ENCODE assay signal across 17 mouse cellular contexts in genomic region chr5:73938450-73938849, GRCm38 (mm10).
DNase-seq lines count a peak whose midpoint lies in the region; ATAC-seq and TF ChIP-seq lines count a peak whose summit lies in the region.
"Had no signal": no experiment of that assay in that cellular context is flagged by ENCODE, and none has a peak within 500 bp of the region (broad histone marks: within the 10 kb centered on the region; RNA-seq: fewer than 3 reads in every experiment).

No protein-coding gene starts in this region.

- H3K4me2 ChIP-seq in embryonic facial prominence, embryonic 11.5 days (ENCODE audit: low read depth, low read length), result no peak overlapping the region
- H3K4me2 ChIP-seq in liver, embryonic 11.5 days, result no peak overlapping the region
- H3K4me2 ChIP-seq: embryonic facial prominence, embryonic 13.5 days; forebrain, embryonic 12.5 days; intestine, embryonic 15.5 days; liver, embryonic 13.5 days; midbrain, embryonic 15.5 days had no signal

- intact Hi-C loops in gastrocnemius, adult 2 months (cut with DNase I), result no loop called here

- peak; percentile 29 for TF ChIP-seq CTCF in gastrocnemius, adult 2 months (IDR thresholded peaks at IDR 0.05)
- peak; percentile 63 for TF ChIP-seq CTCF in layer of hippocampus, adult 2 months (conservative IDR thresholded peaks at IDR 0.05)

- H3K9me3 ChIP-seq in embryonic facial prominence, embryonic 11.5 days (replicated peaks; ENCODE audit: control insufficient read depth, low read length), result no peaks in the 10 kb centered on the region
- no peaks in the 10 kb centered on the region for H3K9me3 ChIP-seq in liver, embryonic 11.5 days (ENCODE audit: control insufficient read depth, low read length)
- H3K9me3 ChIP-seq: embryonic facial prominence, embryonic 13.5 days; forebrain, embryonic 12.5 days; G1E; heart, embryonic 10.5 days; hindbrain, embryonic 10.5 days; intestine, embryonic 15.5 days; liver, embryonic 13.5 days; midbrain, embryonic 15.5 days had no signal

- no peak for DNase-seq in gastrocnemius, adult 2 months
- DNase-seq in gastrocnemius, postnatal 4 days (ENCODE audit: low spot score in 2 of 2), result no peak
- DNase-seq in layer of hippocampus, adult 2 months (ENCODE audit: low spot score in 2 of 2), result no peak
- no peak for DNase-seq in layer of hippocampus, adult 18-20 months (ENCODE audit: low spot score in 2 of 2)
- DNase-seq in ZHBTc4 (ENCODE audit: low read depth, low spot score), result peak; percentile 41
- peak; percentile 52 for DNase-seq in embryonic facial prominence, embryonic 11.5 days (ENCODE audit: low spot score)
- no peak for DNase-seq in liver, embryonic 11.5 days (ENCODE audit: low spot score)
- DNase-seq: layer of hippocampus, adult 9-11 months; liver, embryonic 13.5 days had no signal

- H3K27me3 ChIP-seq in embryonic facial prominence, embryonic 11.5 days (ENCODE audit: control insufficient read depth, insufficient read depth, low read length), result no peaks in the 10 kb centered on the region
- no peaks in the 10 kb centered on the region for H3K27me3 ChIP-seq in liver, embryonic 11.5 days (replicated peaks; ENCODE audit: control insufficient read depth, insufficient read depth, low read length)
- H3K27me3 ChIP-seq: embryonic facial prominence, embryonic 13.5 days; forebrain, embryonic 12.5 days; intestine, embryonic 15.5 days; liver, embryonic 13.5 days; midbrain, embryonic 15.5 days had no signal

- 33% methylated on average over 4 of the region's 4 CpGs for WGBS in embryonic facial prominence, embryonic 11.5 days
- 53% methylated on average over 4 of the region's 4 CpGs for WGBS in liver, embryonic 11.5 days

- no peak overlapping the region for H3K9ac ChIP-seq in embryonic facial prominence, embryonic 11.5 days (replicated peaks; ENCODE audit: low read length)
- no peak overlapping the region for H3K9ac ChIP-seq in liver, embryonic 11.5 days (ENCODE audit: low read depth, low read length)
- H3K9ac ChIP-seq: embryonic facial prominence, embryonic 13.5 days; forebrain, embryonic 12.5 days; intestine, embryonic 15.5 days; liver, embryonic 13.5 days; midbrain, embryonic 15.5 days had no signal

- H3K36me3 ChIP-seq in embryonic facial prominence, embryonic 11.5 days (replicated peaks; ENCODE audit: control insufficient read depth, insufficient read depth, low read depth, low read length), result no peaks in the 10 kb centered on the region
- H3K36me3 ChIP-seq in liver, embryonic 11.5 days (ENCODE audit: control insufficient read depth, insufficient read depth, low read length), result no peaks in the 10 kb centered on the region
- H3K36me3 ChIP-seq: embryonic facial prominence, embryonic 13.5 days; forebrain, embryonic 12.5 days; G1E; heart, embryonic 10.5 days; hindbrain, embryonic 10.5 days; intestine, embryonic 15.5 days; liver, embryonic 13.5 days; midbrain, embryonic 15.5 days had no signal

- H3K4me3 ChIP-seq in gastrocnemius, adult 2 months, result no peak overlapping the region
- no peak overlapping the region for H3K4me3 ChIP-seq in layer of hippocampus, adult 2 months
- no peak overlapping the region for H3K4me3 ChIP-seq in embryonic facial prominence, embryonic 11.5 days (ENCODE audit: low read depth, low read length)
- H3K4me3 ChIP-seq in liver, embryonic 11.5 days (ENCODE audit: low read depth, low read length), result no peak overlapping the region
- H3K4me3 ChIP-seq: embryonic facial prominence, embryonic 13.5 days; forebrain, embryonic 12.5 days; heart, embryonic 10.5 days; hindbrain, embryonic 10.5 days; intestine, embryonic 15.5 days; liver, embryonic 13.5 days; midbrain, embryonic 15.5 days had no signal

- ATAC-seq in embryonic facial prominence, embryonic 11.5 days (replicated peaks; ENCODE audit: insufficient number of reproducible peaks, low FRiP score, low TSS enrichment, low read depth), result no peak
- no peak for ATAC-seq in megakaryocyte progenitor cell, adult 5-6 weeks (replicated peaks; ENCODE audit: poor library complexity)
- no peak for ATAC-seq in liver, embryonic 11.5 days (replicated peaks; ENCODE audit: low FRiP score)
- ATAC-seq: intestine, embryonic 15.5 days; midbrain, embryonic 15.5 days had no signal

- no peaks in the 10 kb centered on the region for H3K4me1 ChIP-seq in embryonic facial prominence, embryonic 11.5 days (ENCODE audit: control insufficient read depth, insufficient read depth, low read length)
- H3K4me1 ChIP-seq in liver, embryonic 11.5 days (replicated peaks; ENCODE audit: control insufficient read depth, insufficient read depth, low read length), result no peaks in the 10 kb centered on the region
- H3K4me1 ChIP-seq: embryonic facial prominence, embryonic 13.5 days; heart, embryonic 10.5 days; intestine, embryonic 15.5 days; liver, embryonic 13.5 days had no signal

- H3K27ac ChIP-seq in gastrocnemius, adult 2 months, result no peak overlapping the region
- no peak overlapping the region for H3K27ac ChIP-seq in layer of hippocampus, adult 2 months
- no peak overlapping the region for H3K27ac ChIP-seq in embryonic facial prominence, embryonic 11.5 days (replicated peaks; ENCODE audit: low read depth, low read length)
- H3K27ac ChIP-seq in liver, embryonic 11.5 days (ENCODE audit: low read depth, low read length), result no peak overlapping the region
- H3K27ac ChIP-seq: embryonic facial prominence, embryonic 13.5 days; forebrain, embryonic 12.5 days; heart, embryonic 10.5 days; hindbrain, embryonic 10.5 days; intestine, embryonic 15.5 days; liver, embryonic 13.5 days; midbrain, embryonic 15.5 days had no signal

Comparison
In these comparisons a context has a peak if more than half of its experiments do, and no peak if none do; other contexts are left out.
1. DNase-seq: peak in ZHBTc4 (single experiment) and embryonic facial prominence, embryonic 11.5 days (single experiment); none in gastrocnemius, adult 2 months (single experiment), gastrocnemius, postnatal 4 days (0 of 2), layer of hippocampus, adult 2 months (0 of 2), layer of hippocampus, adult 18-20 months (0 of 2) and liver, embryonic 11.5 days (single experiment).